Mouse (Mus musculus): ENCODE data around the gene Pid1.
"Not testable (repeated sequence)": the region's sequence is repeated elsewhere in the genome, so short reads cannot be mapped to it uniquely, and the experiment has no call there.

The Pid1 gene

GRCm38 (mm10) chr1:84271712-84272200 lies 92.2 kb downstream of the Pid1 start:
- no peak for DNase-seq

DNA sequence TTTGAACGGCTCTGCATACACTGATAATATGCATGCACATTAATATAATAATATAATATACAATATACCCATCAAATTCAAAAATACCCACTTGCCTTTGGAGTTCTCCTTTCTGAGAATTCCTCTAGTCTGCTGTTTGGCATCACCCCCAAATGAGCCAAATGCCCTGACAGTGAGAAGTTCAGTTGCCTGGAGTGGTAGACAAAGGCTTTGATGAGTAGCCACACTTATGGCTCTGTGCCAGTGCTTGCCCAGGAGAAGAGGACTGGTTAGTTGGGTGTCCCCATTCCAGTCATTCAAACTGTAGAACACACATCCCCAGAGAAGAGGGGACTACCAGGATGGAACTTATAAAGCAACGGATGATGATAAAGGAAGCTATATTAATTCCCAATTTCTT lies 106.3 kb downstream of the Pid1 start:
- peak in 1 of 2 experiments; percentile 14 for DNase-seq

GRCm38 (mm10) chr1:84254361-84254760 lies 109.6 kb downstream of the Pid1 start:
- DNase-seq = no peak

DNA sequence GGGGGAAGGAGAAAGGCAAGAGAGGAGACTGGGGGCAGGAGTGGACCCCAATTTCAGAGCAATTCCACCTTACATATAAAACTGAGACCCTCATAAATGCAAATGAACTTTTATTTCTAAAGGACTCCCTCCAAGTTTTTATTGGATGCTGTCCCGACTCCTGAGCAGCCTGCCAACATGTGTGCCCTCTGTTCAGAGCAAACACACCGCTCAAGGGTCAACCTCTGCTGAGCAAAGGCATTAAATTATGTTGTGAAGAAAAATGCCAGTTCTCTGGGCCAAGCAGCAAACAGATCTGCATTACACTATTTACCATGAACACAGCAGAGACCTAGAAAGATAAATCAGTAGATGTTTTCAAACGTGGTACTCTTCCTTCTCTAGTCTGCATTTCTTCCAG lies 110.1 kb downstream of the Pid1 start:
- peak; percentile 8 to 29 for DNase-seq

DNA sequence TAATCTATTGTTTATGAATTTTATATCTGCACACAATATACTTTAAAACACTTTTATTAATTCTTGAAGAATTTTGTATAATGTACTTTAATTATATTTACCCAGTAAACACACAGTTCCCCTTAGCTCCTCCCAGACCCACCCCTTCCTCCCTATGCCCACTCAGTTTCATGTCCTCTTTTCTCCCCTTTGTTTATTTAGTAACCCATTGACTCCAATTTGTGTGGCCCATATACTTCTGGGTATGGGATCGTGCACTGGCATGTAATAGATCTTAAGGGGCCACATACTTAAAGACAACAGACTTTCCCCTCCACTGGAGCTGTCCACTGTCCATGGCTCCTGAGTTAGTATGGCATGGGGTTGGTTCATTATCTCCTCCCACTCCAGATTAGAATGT lies 112.8 kb downstream of the Pid1 start:
- DNase-seq = no peak

GRCm38 (mm10) chr1:84250770-84251169 lies 113.2 kb downstream of the Pid1 start:
- no peak for DNase-seq

DNA sequence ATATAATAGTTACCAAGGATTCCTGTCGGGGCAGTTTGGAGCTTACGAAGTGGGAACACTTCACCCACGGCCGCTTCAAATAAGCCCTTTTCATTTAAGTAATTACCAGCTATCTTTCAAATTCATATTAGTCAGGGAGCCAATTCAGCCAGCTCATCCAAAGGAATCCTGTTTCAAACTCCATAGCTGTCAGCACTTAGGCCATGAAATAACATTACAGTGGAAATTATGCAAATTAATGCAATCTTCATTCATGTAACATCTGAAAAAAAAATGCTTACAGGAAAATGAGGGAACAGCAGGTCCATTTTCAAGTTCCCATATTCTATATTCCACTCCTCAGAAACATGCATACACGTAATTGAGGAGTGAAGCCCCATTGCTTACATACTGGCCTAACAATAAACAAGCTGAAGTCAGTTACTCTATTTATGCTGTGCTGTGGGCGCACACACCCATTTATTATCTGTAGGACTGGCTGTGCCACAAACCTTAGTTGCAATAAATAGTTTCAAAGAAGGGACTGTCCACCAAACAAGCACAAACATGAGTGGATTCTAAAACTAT lies 114.1 kb downstream of the Pid1 start:
- DNase-seq = no peak

DNA sequence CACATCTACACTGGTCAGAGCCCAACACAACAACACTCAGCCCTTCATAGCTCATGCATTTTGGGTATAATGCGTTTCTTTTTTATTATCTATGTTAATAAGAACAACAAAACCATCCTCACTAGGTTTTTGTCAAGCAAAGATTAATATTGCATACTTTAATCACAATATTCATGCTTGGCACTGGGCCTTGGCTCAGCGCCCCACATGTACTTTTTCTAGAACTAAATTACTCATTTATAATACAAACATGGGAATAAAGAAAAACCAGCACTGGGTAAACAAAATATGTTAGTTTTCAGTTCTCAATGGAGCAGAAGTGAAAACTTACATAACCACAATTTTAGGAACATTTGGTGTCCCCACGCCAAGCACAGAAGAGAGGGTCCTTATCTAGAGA lies 116.9 kb downstream of the Pid1 start:
- DNase-seq = no peak

- DNase-seq = no peak
Observed at GRCm38 (mm10) chr1:84241192-84241828, 122.7 kb downstream of the Pid1 start.

DNA sequence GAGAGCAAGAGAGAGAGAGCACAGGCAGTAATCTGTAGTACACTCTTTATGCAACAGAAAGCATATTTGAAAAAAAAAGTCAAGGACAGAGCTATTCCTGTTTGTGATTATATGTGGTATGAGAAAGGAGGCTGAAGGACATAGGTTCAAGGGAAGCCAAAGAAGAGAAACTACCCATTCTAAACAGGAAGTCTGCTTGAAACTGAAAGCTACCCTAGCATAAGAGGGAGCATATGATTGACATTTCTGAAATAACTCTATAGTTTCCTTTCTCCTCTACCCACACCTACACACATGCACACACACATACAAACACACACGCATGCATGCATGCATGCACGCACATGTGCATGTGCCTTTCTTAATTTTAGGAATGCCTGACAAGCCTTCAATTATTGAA lies 123.8 kb downstream of the Pid1 start:
- no peak for DNase-seq

- DNase-seq = no peak
Observed at GRCm38 (mm10) chr1:84230431-84230830, 133.5 kb downstream of the Pid1 start.

GRCm38 (mm10) chr1:84225626-84226025 lies 138.4 kb downstream of the Pid1 start:
- no peak for DNase-seq

- DNase-seq = peak; percentile 41 to 53
Observed at GRCm38 (mm10) chr1:84222051-84222450, 141.9 kb downstream of the Pid1 start.

- DNase-seq = no peak
Observed at GRCm38 (mm10) chr1:84218605-84219004, 145.4 kb downstream of the Pid1 start.

DNA sequence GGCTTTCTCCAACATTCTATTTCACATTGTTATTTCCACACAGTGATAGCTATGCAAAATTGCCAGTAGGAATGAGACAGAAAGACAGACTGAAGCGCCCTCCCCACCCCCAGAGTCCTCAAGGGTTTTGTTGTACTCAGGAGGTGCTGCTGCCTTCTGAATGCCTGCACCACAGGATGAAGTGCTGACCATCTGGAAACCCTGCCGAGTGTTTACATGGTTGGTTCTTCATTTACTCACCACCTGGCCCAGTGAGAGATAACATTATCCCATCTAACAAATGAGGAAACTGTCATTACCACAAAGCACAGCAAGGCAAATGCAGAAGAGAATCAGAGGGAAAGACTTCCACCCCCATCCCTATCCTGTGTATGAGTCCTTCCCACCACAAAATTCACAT lies 146.2 kb downstream of the Pid1 start:
- peak; percentile 38 to 59 for DNase-seq

GRCm38 (mm10) chr1:84211507-84211906 lies 152.5 kb downstream of the Pid1 start:
- no peak for DNase-seq

- not testable (repeated sequence) for DNase-seq
Observed at GRCm38 (mm10) chr1:84205746-84206145, 158.2 kb downstream of the Pid1 start.

DNA sequence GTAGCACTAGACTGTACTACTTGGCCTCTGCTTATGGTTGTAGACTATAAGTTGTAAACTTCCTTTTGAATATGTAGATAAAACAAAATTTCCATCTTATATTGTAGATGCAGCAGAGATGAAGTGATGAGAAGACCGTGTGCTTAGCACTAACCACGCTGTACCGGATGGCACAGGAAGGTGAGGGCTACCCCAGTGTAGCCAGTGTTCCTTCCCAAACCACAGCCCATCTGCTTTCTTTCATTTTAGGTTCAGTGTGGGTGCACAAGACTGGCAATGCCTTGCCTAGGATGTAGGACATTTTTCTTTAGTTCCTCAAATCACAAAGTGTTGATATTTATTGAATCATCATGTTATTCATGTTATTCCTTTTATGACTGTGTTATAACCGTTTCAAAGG lies 160.5 kb downstream of the Pid1 start:
- no peak for DNase-seq

DNA sequence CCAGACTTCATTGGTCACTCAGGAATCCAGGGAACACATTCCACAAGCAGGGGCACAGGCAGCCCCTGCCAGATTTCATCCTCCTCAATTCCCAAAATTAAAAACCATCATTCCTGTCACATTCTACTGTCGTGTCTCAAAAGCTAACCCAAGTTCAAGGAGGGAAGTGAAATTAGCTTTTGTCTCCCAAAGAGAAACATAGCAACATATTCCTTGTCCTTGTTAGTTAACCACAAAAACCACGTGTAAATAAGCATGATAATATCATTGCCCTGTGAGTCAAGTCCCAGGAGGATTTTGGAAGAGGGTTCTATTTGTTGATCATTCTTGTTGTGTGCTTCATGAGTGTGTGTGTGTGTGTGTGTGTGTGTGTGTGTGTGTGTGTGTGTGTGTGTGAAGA lies 164.1 kb downstream of the Pid1 start:
- DNase-seq = no peak

DNA sequence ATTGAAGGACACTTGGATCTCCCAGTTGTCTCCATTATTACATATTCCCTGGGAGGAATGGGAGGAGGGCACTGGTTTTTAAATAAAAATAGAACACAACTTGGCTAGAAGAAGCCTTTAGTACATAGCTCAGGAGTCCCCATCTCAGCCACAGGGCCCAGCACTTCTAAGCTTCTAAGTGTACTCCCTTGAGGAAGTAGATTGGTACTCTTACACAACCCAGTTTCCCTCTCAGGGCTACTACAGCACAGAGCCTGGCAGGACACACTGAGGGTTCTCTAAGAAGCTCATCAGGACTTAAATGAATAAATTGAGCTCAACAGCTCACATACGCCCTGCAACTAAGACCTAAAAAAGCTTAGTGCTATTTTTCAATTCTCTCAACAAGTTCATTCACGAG lies 165.1 kb downstream of the Pid1 start:
- no peak for DNase-seq

- no peak for DNase-seq
Observed at GRCm38 (mm10) chr1:84192167-84192566, 171.8 kb downstream of the Pid1 start.

- no peak for DNase-seq
Observed at GRCm38 (mm10) chr1:84189446-84189845, 174.5 kb downstream of the Pid1 start.

- no peak for DNase-seq
Observed at GRCm38 (mm10) chr1:84186756-84187437, 177.1 kb downstream of the Pid1 start.

- DNase-seq = no peak
Observed at GRCm38 (mm10) chr1:84177696-84178095, 186.3 kb downstream of the Pid1 start.
